Mouse (Mus musculus) regulatory T cell (primary cell): ENCODE measurements around the gene Spata6.

Source experiments
- in situ Hi-C: fragments of 300-600 bp; cut with MboI, MseI; formaldehyde crosslinking; loops from one replicate; pipeline ENCODE4 v1.15.1; 2025; ENCODE audit warnings: high pct_unique_total_duplicates

The Spata6 gene

DNA sequence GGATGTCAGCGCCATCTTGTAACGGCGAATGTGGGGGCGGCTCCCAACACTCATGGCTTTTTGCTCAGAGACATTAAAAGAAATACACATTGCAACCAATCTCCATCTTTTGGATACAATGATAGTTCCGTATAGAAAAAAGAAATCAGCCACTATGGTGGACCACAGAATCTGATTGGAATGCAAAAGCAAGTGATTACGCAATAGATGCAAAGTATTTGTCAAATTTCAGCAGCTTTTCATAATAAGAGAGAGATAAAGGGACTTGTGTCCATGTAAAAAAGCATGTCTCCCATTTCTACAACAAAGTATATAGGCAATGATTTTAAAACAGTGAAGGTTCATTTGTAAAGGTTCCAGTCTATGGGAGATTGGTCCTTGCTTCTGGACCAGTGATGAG lies 119.1 kb downstream of the Spata6 start:
- in situ Hi-C loops = no loop called here

DNA sequence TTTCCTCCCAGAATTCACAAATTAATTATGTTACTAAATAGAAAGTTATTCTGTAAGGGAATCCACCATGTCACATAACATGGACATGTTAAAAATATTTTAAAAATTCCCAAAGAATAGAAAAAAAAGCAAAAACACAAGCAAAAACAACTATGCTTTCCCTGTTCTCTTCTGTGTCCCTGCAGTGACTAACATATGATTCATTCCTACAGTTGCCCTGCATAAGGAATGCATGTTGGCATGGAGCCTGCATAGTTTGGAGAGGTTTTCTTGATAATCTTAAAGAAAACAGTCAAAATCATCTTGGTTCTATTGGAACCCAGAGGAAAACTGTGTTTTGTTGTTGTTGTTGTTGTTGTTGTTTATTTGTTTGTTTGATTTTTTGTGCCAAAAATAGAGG lies 132.8 kb downstream of the Spata6 start:
- in situ Hi-C loops = no loop called here

DNA sequence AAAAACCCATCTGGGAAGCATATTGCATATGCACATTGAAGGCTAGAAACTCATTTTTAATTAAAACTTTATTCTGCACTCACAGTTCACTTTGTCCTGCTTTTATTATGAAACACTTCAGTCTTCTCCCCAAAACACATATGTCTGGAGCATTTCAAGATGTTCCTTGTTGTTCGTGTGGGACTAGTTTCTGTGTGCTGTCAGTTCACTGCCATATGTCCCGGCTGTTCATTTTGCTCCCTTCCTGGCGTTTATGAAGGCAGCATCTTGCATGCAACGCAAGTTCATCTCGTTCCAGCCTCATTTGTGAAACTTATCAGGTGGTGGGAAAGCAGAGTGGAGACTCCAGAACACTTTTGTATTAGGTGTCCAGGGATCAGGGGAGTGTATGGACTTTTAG lies 146.9 kb downstream of the Spata6 start:
- in situ Hi-C loops = no loop called here

DNA sequence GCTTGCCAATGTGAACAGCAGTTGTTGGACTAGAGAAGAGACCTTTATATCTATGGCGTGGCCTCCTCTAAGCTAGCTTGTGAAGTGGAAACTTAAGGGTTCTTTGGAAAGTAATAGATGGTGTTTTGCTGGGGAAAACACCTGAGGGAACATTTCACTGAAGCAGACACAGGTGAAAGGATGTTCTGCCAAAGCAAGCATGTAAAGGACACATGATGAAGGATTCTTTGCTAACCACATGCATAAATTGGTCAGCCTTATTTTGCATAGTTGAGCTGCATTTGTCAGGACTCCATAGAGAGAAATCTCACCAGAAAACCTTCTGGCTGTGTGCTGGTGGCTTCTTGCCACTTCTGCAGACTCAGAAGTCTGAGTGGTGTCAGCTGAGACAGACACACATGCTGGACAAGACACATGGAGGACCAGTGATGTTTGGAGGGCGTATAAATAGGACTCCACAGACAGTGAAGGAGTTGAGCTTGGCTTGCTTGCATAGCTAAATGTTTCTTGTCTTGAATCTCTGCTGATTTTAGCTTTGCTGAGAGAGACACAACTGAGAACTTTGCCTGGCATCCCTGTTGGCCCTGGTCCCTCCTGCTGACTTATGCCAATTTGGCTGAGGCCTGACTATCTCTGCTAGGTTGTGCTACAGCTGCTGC lies 148.1 kb downstream of the Spata6 start:
- in situ Hi-C loops = no loop called here
